Mouse (Mus musculus) heart, embryonic 15.5 days (tissue): ENCODE results near the gene Klf15. TPM values are rescaled to one million over a fixed set of nuclear protein-coding genes. Genes with fewer than 3 reads are reported as not detected.

Experiments used
- ATAC-seq: fragments of 200-750 bp; cut with Nextera tagmentation; replicated peaks from 2 replicates; pipeline ENCODE4 v1.8.0; 2017; ENCODE audit warnings: low read depth, moderate TSS enrichment; ENCODE audit not compliant: insufficient number of reproducible peaks, insufficient read depth, low FRiP score
- H3K27ac ChIP-seq: fragments of 300-500 bp; sonication (generic); 2 replicates; pipeline ENCODE4 v1.5.1; 2015; ENCODE audit warnings: mild to moderate bottlenecking, inconsistent platforms
- H3K27me3 ChIP-seq: fragments of 300-500 bp; sonication (generic); 2 replicates; pipeline ENCODE4 v1.6.1; 2015; ENCODE audit warnings: inconsistent platforms
- H3K36me3 ChIP-seq: fragments of 300-500 bp; sonication (generic); 2 replicates; pipeline ENCODE4 v1.6.1; 2015; ENCODE audit warnings: mild to moderate bottlenecking, inconsistent platforms
- H3K4me1 ChIP-seq: fragments of 300-500 bp; sonication (generic); replicated peaks from 2 replicates; pipeline ENCODE4 v1.6.1; 2015; ENCODE audit warnings: inconsistent platforms
- H3K4me2 ChIP-seq: fragments of 300-500 bp; sonication (generic); 2 replicates; pipeline ENCODE4 v1.6.1; 2015; ENCODE audit warnings: inconsistent platforms, mild to moderate bottlenecking, moderate library complexity
- H3K4me3 ChIP-seq: fragments of 300-500 bp; sonication (generic); 2 replicates; pipeline ENCODE4 v1.5.1; 2015; ENCODE audit warnings: mild to moderate bottlenecking, inconsistent platforms
- H3K9ac ChIP-seq: fragments of 300-500 bp; sonication (generic); 2 replicates; pipeline ENCODE4 v1.6.1; 2015; ENCODE audit warnings: mild to moderate bottlenecking, inconsistent platforms
- H3K9me3 ChIP-seq: fragments of 300-500 bp; sonication (generic); replicated peaks from 2 replicates; pipeline ENCODE4 v1.6.1; 2016; ENCODE audit warnings: inconsistent platforms
- WGBS: fragments of 180-500 bp; shearing (Covaris S2); methylation state at CpG from one replicate; pipeline ENCODE4 v1.1.7; 2015; ENCODE audit warnings: mixed read lengths; 5-methylcytosine and 5-hydroxymethylcytosine counted together
- polyA plus RNA-seq: library from polyadenylated mRNA; unstranded; fragments of >200 nt; fragmentation: Nextera tagmentation; extraction: Ambion mirVana; gene quantifications from 2 replicates; pipeline ENCODE4 v1.2.1, GENCODE M21; 2015

Gene Klf15
- polyA plus RNA-seq, 1 experiment from 2014 or later: 22.8 TPM

- Histone ChIP-seq H3K4me2 (no peak overlapping the region), H3K27me3 (no peaks in the 10 kb centered on the region), H3K9ac (no peak overlapping the region), H3K36me3 (0 out of 2 replicates have a peak, but pooled peaks cover 4% of the 10 kb centered on the region), H3K4me3 (no peak overlapping the region), H3K9me3 (no peaks in the 10 kb centered on the region), H3K27ac (no peak overlapping the region), H3K4me1 (peaks cover 36% of the 10 kb centered on the region)
- no peak for ATAC-seq
- 94% methylated on average over 24 of the region's 24 CpGs for WGBS
These were observed 11.4 kb downstream of the Klf15 start for GRCm38 (mm10) chr6:90473630-90474360.

GRCm38 (mm10) chr6:90474361-90474750 is 12.0 kb downstream of the Klf15 start:
- H3K4me2 ChIP-seq: no peak overlapping the region
- H3K4me3 ChIP-seq: no peak overlapping the region
- H3K4me1 ChIP-seq: peaks cover 36% of the 10 kb centered on the region
- no peak for ATAC-seq
- H3K27me3 ChIP-seq: no peaks in the 10 kb centered on the region
- H3K27ac ChIP-seq: no peak overlapping the region
- H3K36me3 ChIP-seq: 0 out of 2 replicates have a peak, but pooled peaks cover 4% of the 10 kb centered on the region
- H3K9me3 ChIP-seq: no peaks in the 10 kb centered on the region
- 84% methylated on average over 3 of the region's 3 CpGs for WGBS
- no peak overlapping the region for H3K9ac ChIP-seq

- no peak overlapping the region for H3K4me3 ChIP-seq
- H3K36me3 ChIP-seq: 0 out of 2 replicates have a peak, but pooled peaks cover 4% of the 10 kb centered on the region
- H3K4me1 ChIP-seq: peaks cover 33% of the 10 kb centered on the region
- no peak overlapping the region for H3K27ac ChIP-seq
- H3K27me3 ChIP-seq: no peaks in the 10 kb centered on the region
- ATAC-seq: no peak
- no peak overlapping the region for H3K9ac ChIP-seq
- no peak overlapping the region for H3K4me2 ChIP-seq
- no peaks in the 10 kb centered on the region for H3K9me3 ChIP-seq
- 83% methylated on average over 4 of the region's 4 CpGs for WGBS
These were observed 12.9 kb downstream of the Klf15 start for GRCm38 (mm10) chr6:90475176-90475853.

GRCm38 (mm10) chr6:90475854-90476212 is 13.5 kb downstream of the Klf15 start:
- WGBS: 84% methylated on average over 3 of the region's 3 CpGs
- Histone ChIP-seq H3K4me1 (peaks cover 33% of the 10 kb centered on the region), H3K9ac (no peak overlapping the region), H3K4me2 (no peak overlapping the region), H3K27ac (no peak overlapping the region), H3K9me3 (no peaks in the 10 kb centered on the region), H3K4me3 (no peak overlapping the region), H3K36me3 (0 out of 2 replicates have a peak, but pooled peaks cover 4% of the 10 kb centered on the region), H3K27me3 (no peaks in the 10 kb centered on the region)
- no peak for ATAC-seq

GRCm38 (mm10) chr6:90476941-90477518 is 14.7 kb downstream of the Klf15 start:
- H3K27ac ChIP-seq: peak overlapping the region; percentile 36; the same call in 1 of the 2 replicates
- 0 out of 2 replicates have a peak, but pooled peaks cover 4% of the 10 kb centered on the region for H3K36me3 ChIP-seq
- peaks cover 24% of the 10 kb centered on the region for H3K4me1 ChIP-seq
- no peaks in the 10 kb centered on the region for H3K27me3 ChIP-seq
- no peaks in the 10 kb centered on the region for H3K9me3 ChIP-seq
- H3K4me3 ChIP-seq: no peak overlapping the region
- H3K9ac ChIP-seq: no peak overlapping the region
- peak overlapping the region; percentile 45 for H3K4me2 ChIP-seq
- ATAC-seq: no peak
- 30% methylated on average over 14 of the region's 14 CpGs for WGBS

- Histone ChIP-seq H3K36me3 (no peaks in the 10 kb centered on the region), H3K4me3 (no peak overlapping the region), H3K9ac (no peak overlapping the region), H3K9me3 (no peaks in the 10 kb centered on the region), H3K4me1 (peaks cover 8% of the 10 kb centered on the region; the same call in 1 of the 2 replicates), H3K27ac (no peak overlapping the region), H3K27me3 (no peaks in the 10 kb centered on the region), H3K4me2 (no peak overlapping the region)
- ATAC-seq: no peak
- WGBS: 53% methylated on average over 3 of the region's 3 CpGs
These were observed 21.9 kb downstream of the Klf15 start for GRCm38 (mm10) chr6:90484249-90484648.

- 67% methylated on average over 5 of the region's 5 CpGs for WGBS
- Histone ChIP-seq H3K9ac (no peak overlapping the region), H3K27ac (no peak overlapping the region)
These were observed 22.5 kb downstream of the Klf15 start for GRCm38 (mm10) chr6:90484876-90485275.

GRCm38 (mm10) chr6:90486176-90486921 is 24.0 kb downstream of the Klf15 start, which contains the start of gene Aldh1l1:
Gene Aldh1l1 (plus strand): TSS chr6:90486427.
- Histone ChIP-seq H3K4me3 (no peak within 1 kb of the TSS), H3K9me3 (no peaks in the 10 kb centered on the region), H3K4me1 (no peaks in the 10 kb centered on the region), H3K4me2 (no peak within 1 kb of the TSS), H3K27ac (no peak within 1 kb of the TSS), H3K27me3 (no peaks in the 10 kb centered on the region), H3K9ac (no peak within 1 kb of the TSS), H3K36me3 (no peaks in the 10 kb centered on the region)
- no peak for ATAC-seq
- WGBS: 79% methylated on average over 12 of the region's 12 CpGs

More at GRCm38 (mm10) chr6:90484876-90485275, 22.5 kb downstream of the Klf15 start:
- Histone ChIP-seq H3K4me3 (no peak overlapping the region), H3K9me3 (no peaks in the 10 kb centered on the region), H3K27me3 (no peaks in the 10 kb centered on the region), H3K36me3 (no peaks in the 10 kb centered on the region), H3K4me1 (peaks cover 8% of the 10 kb centered on the region; the same call in 1 of the 2 replicates), H3K4me2 (no peak overlapping the region)
- ATAC-seq: no peak

- 84% methylated on average over 1 of the region's 1 CpGs for WGBS
- ATAC-seq: no peak
- H3K4me1 ChIP-seq: no peaks in the 10 kb centered on the region
- no peak overlapping the region for H3K9ac ChIP-seq
- no peaks in the 10 kb centered on the region for H3K36me3 ChIP-seq
- H3K4me2 ChIP-seq: no peak overlapping the region
- no peak overlapping the region for H3K4me3 ChIP-seq
- no peaks in the 10 kb centered on the region for H3K27me3 ChIP-seq
- no peak overlapping the region for H3K27ac ChIP-seq
- no peaks in the 10 kb centered on the region for H3K9me3 ChIP-seq
These were observed 25.2 kb downstream of the Klf15 start for GRCm38 (mm10) chr6:90487531-90487930.

GRCm38 (mm10) chr6:90489532-90489931 is 27.2 kb downstream of the Klf15 start:
- Histone ChIP-seq H3K4me2 (no peak overlapping the region), H3K4me1 (no peaks in the 10 kb centered on the region; the same call in 1 of the 2 replicates), H3K9me3 (no peaks in the 10 kb centered on the region), H3K4me3 (no peak overlapping the region), H3K27me3 (no peaks in the 10 kb centered on the region), H3K36me3 (no peaks in the 10 kb centered on the region), H3K9ac (no peak overlapping the region), H3K27ac (no peak overlapping the region)
- ATAC-seq: no peak
- 80% methylated on average over 3 of the region's 3 CpGs for WGBS

- peaks cover 9% of the 10 kb centered on the region for H3K4me1 ChIP-seq
- no peaks in the 10 kb centered on the region for H3K36me3 ChIP-seq
- no peak overlapping the region for H3K4me2 ChIP-seq
- no peak overlapping the region for H3K27ac ChIP-seq
- no peak overlapping the region for H3K9ac ChIP-seq
- no peak overlapping the region for H3K4me3 ChIP-seq
- 64% methylated on average over 2 of the region's 2 CpGs for WGBS
- no peaks in the 10 kb centered on the region for H3K9me3 ChIP-seq
- no peaks in the 10 kb centered on the region for H3K27me3 ChIP-seq
- ATAC-seq: no peak
These were observed 28.6 kb downstream of the Klf15 start for GRCm38 (mm10) chr6:90490976-90491375.
